Mouse (Mus musculus) liver, embryonic 13.5 days (tissue): ENCODE data around the gene Alg9. TPM values are rescaled to one million over a fixed set of nuclear protein-coding genes. Genes with fewer than 3 reads are reported as not detected.

Experiments used
- ATAC-seq: fragments of 200-750 bp; cut with Nextera tagmentation; 2 replicates; pipeline ENCODE4 v1.8.0; 2017; ENCODE audit warnings: low read depth, mild to moderate bottlenecking, moderate number of reproducible peaks, moderate library complexity
- DNase-seq: peaks from one replicate; pipeline ENCODE4 v3.0.0; 2022
- H3K27ac ChIP-seq: fragments of 300-500 bp; sonication (generic); 2 replicates; pipeline ENCODE4 v1.5.1; 2015; ENCODE audit warnings: moderate library complexity, mild to moderate bottlenecking, inconsistent platforms
- H3K27me3 ChIP-seq: fragments of 300-500 bp; sonication (generic); 2 replicates; pipeline ENCODE4 v1.6.1; 2015; ENCODE audit warnings: mild to moderate bottlenecking, inconsistent platforms
- H3K36me3 ChIP-seq: fragments of 300-500 bp; sonication (generic); 2 replicates; pipeline ENCODE4 v1.6.1; 2015; ENCODE audit warnings: mild to moderate bottlenecking, inconsistent platforms
- H3K4me1 ChIP-seq: fragments of 300-500 bp; sonication (generic); replicated peaks from 2 replicates; pipeline ENCODE4 v1.6.1; 2015; ENCODE audit warnings: inconsistent platforms
- H3K4me2 ChIP-seq: fragments of 300-500 bp; sonication (generic); 2 replicates; pipeline ENCODE4 v1.6.1; 2015; ENCODE audit warnings: inconsistent platforms, mild to moderate bottlenecking, moderate library complexity
- H3K4me3 ChIP-seq: fragments of 300-500 bp; sonication (generic); replicated peaks from 2 replicates; pipeline ENCODE4 v1.5.1; 2015; ENCODE audit warnings: mild to moderate bottlenecking, inconsistent platforms
- H3K9ac ChIP-seq: fragments of 300-500 bp; sonication (generic); 2 replicates; pipeline ENCODE4 v1.6.1; 2015; ENCODE audit warnings: mild to moderate bottlenecking, inconsistent platforms
- H3K9me3 ChIP-seq: fragments of 300-500 bp; sonication (generic); replicated peaks from 2 replicates; pipeline ENCODE4 v1.6.1; 2016; ENCODE audit warnings: inconsistent platforms
- WGBS: fragments of 180-500 bp; shearing (Covaris S2); methylation state at CpG from one replicate; pipeline ENCODE4 v1.1.7; 2015; ENCODE audit not compliant: insufficient replicate concordance; 5-methylcytosine and 5-hydroxymethylcytosine counted together
- polyA plus RNA-seq: library from polyadenylated mRNA; unstranded; fragments of >200 nt; fragmentation: Nextera tagmentation; extraction: Ambion mirVana; gene quantifications from 2 replicates; pipeline ENCODE4 v1.2.1, GENCODE M21; 2015

Alg9 gene
- polyA plus RNA-seq: 15.9 and 17.5 TPM in 2 replicates

- no peaks in the 10 kb centered on the region for H3K9me3 ChIP-seq
- peak within 1 kb of the TSS; percentile 94 for H3K4me3 ChIP-seq
- DNase-seq (peak; percentile 74), ATAC-seq (peak; percentile 73)
- H3K36me3 ChIP-seq: peaks cover 30% of the 10 kb centered on the region
- under 1% methylated on average over 49 of the region's 51 CpGs for WGBS
- H3K4me2 ChIP-seq: peak within 1 kb of the TSS; percentile 96
- no peaks in the 10 kb centered on the region for H3K27me3 ChIP-seq
- peak within 1 kb of the TSS; percentile 78 for H3K27ac ChIP-seq
- peak within 1 kb of the TSS; percentile 90 for H3K9ac ChIP-seq
- H3K4me1 ChIP-seq: peaks cover 40% of the 10 kb centered on the region
Observed at GRCm38 (mm10) chr9:50774991-50775612, at the start of gene Alg9, which contains the start of gene 1110032A03Rik. Alg9 (plus strand) TSS chr9:50775019. 1110032A03Rik (minus strand) TSS chr9:50775520.

- Histone ChIP-seq H3K27me3 (peaks cover 47% of the 10 kb centered on the region), H3K4me2 (no peak overlapping the region), H3K4me1 (0 out of 2 replicates have a peak, but pooled peaks cover 2% of the 10 kb centered on the region), H3K36me3 (no peaks in the 10 kb centered on the region), H3K4me3 (no peak overlapping the region), H3K9ac (no peak overlapping the region), H3K27ac (no peak overlapping the region), H3K9me3 (no peaks in the 10 kb centered on the region)
- ATAC-seq (no peak), DNase-seq (no peak)
- WGBS: 60% methylated on average over 8 of the region's 8 CpGs
Observed at GRCm38 (mm10) chr9:50725921-50726590, 48.8 kb upstream of the Alg9 start.

- no peak for ATAC-seq
- Histone ChIP-seq H3K36me3 (no peaks in the 10 kb centered on the region), H3K4me1 (0 out of 2 replicates have a peak, but pooled peaks cover 2% of the 10 kb centered on the region), H3K4me3 (peak overlapping the region; percentile 57), H3K27me3 (peaks cover 47% of the 10 kb centered on the region), H3K27ac (no peak overlapping the region), H3K4me2 (peak overlapping the region; percentile 70), H3K9ac (peak overlapping the region; percentile 8; the same call in 1 of the 2 replicates), H3K9me3 (no peaks in the 10 kb centered on the region)
- DNase-seq: no peak
- WGBS: 13% methylated on average over 30 of the region's 30 CpGs
Observed at GRCm38 (mm10) chr9:50727171-50727924, 47.5 kb upstream of the Alg9 start.

- Histone ChIP-seq H3K4me1 (0 out of 2 replicates have a peak, but pooled peaks cover 2% of the 10 kb centered on the region), H3K9me3 (no peaks in the 10 kb centered on the region), H3K27me3 (peaks cover 47% of the 10 kb centered on the region), H3K4me3 (peak overlapping the region; percentile 57), H3K9ac (peak overlapping the region; percentile 8; the same call in 1 of the 2 replicates), H3K27ac (no peak overlapping the region), H3K36me3 (no peaks in the 10 kb centered on the region), H3K4me2 (peak overlapping the region; percentile 70)
- ATAC-seq (peak; percentile 68; the same call in 1 of the 2 replicates), DNase-seq (peak; percentile 8)
- under 1% methylated on average over 45 of the region's 45 CpGs for WGBS
Observed at GRCm38 (mm10) chr9:50727925-50728651, 46.7 kb upstream of the Alg9 start.

GRCm38 (mm10) chr9:50729600-50729999 is 45.2 kb upstream of the Alg9 start:
- Histone ChIP-seq H3K4me1 (0 out of 2 replicates have a peak, but pooled peaks cover 2% of the 10 kb centered on the region), H3K9ac (no peak overlapping the region), H3K36me3 (no peaks in the 10 kb centered on the region), H3K27ac (no peak overlapping the region), H3K4me2 (no peak overlapping the region), H3K9me3 (no peaks in the 10 kb centered on the region), H3K4me3 (no peak overlapping the region), H3K27me3 (peaks cover 36% of the 10 kb centered on the region)
- ATAC-seq: no peak
- 26% methylated on average over 4 of the region's 4 CpGs for WGBS
- no peak for DNase-seq

- ATAC-seq: no peak
- Histone ChIP-seq H3K27me3 (peaks cover 16% of the 10 kb centered on the region), H3K9me3 (no peaks in the 10 kb centered on the region), H3K4me3 (no peak overlapping the region), H3K36me3 (no peaks in the 10 kb centered on the region), H3K27ac (no peak overlapping the region), H3K9ac (no peak overlapping the region), H3K4me1 (0 out of 2 replicates have a peak, but pooled peaks cover under 1% of the 10 kb centered on the region), H3K4me2 (no peak overlapping the region)
- DNase-seq: no peak
- 32% methylated on average over 4 of the region's 4 CpGs for WGBS
Observed at GRCm38 (mm10) chr9:50732560-50732959, 42.3 kb upstream of the Alg9 start.

GRCm38 (mm10) chr9:50734989-50735388 is 39.8 kb upstream of the Alg9 start:
- WGBS: 6% methylated on average over 9 of the region's 9 CpGs

GRCm38 (mm10) chr9:50738914-50739870 is 35.6 kb upstream of the Alg9 start, which contains the start of gene Dixdc1:
Dixdc1 (minus strand) TSS chr9:50739517.
- Histone ChIP-seq H3K36me3 (no peaks in the 10 kb centered on the region), H3K4me2 (peak within 1 kb of the TSS; percentile 69), H3K27ac (no peak within 1 kb of the TSS), H3K9me3 (no peaks in the 10 kb centered on the region), H3K27me3 (no peaks in the 10 kb centered on the region), H3K4me3 (peak within 1 kb of the TSS; percentile 47), H3K4me1 (peaks cover 17% of the 10 kb centered on the region), H3K9ac (0 out of 2 replicates have a peak within 1 kb of the TSS, but pooled peaks have one; percentile 5)
- peak; percentile 98 for ATAC-seq
- WGBS: 11% methylated on average over 36 of the region's 36 CpGs
- DNase-seq: peak; percentile 89

More at GRCm38 (mm10) chr9:50734989-50735388, 39.8 kb upstream of the Alg9 start:
- Histone ChIP-seq H3K9ac (no peak overlapping the region), H3K4me3 (no peak overlapping the region), H3K36me3 (no peaks in the 10 kb centered on the region), H3K4me2 (no peak overlapping the region), H3K27me3 (no peaks in the 10 kb centered on the region), H3K9me3 (no peaks in the 10 kb centered on the region), H3K27ac (no peak overlapping the region), H3K4me1 (peaks cover 17% of the 10 kb centered on the region)
- ATAC-seq (no peak), DNase-seq (no peak)

- H3K27ac ChIP-seq: no peak overlapping the region
- peaks cover 4% of the 10 kb centered on the region for H3K27me3 ChIP-seq
- no peak for ATAC-seq
- WGBS: 72% methylated on average over 14 of the region's 14 CpGs
- H3K36me3 ChIP-seq: no peaks in the 10 kb centered on the region
- H3K9ac ChIP-seq: no peak overlapping the region
- H3K4me1 ChIP-seq: peaks cover 17% of the 10 kb centered on the region
- H3K4me3 ChIP-seq: no peak overlapping the region
- no peak overlapping the region for H3K4me2 ChIP-seq
- no peaks in the 10 kb centered on the region for H3K9me3 ChIP-seq
- no peak for DNase-seq
Observed at GRCm38 (mm10) chr9:50740867-50741784, 33.7 kb upstream of the Alg9 start.
